Mouse (Mus musculus) urinary bladder, adult 18-20 months (tissue): ENCODE results near the gene Oser1.
"Not testable (repeated sequence)": the region's sequence is repeated elsewhere in the genome, so short reads cannot be mapped to it uniquely, and the experiment has no call there.

ENCODE experiments used
- DNase-seq, 2 experiments: peaks; one replicate each; pipeline ENCODE4 v3.0.0; 2022; ENCODE audit warnings: low spot score in 2 of 2, mixed read lengths in 2 of 2

Gene Oser1

GRCm38 (mm10) chr2:163443543-163443942, 19.0 kb upstream of the Oser1 start:
- DNase-seq, result no peak

GRCm38 (mm10) chr2:163439488-163439887, 15.0 kb upstream of the Oser1 start:
- DNase-seq, result no peak

- DNase-seq, result peak in 1 of 2 experiments; percentile 28
Measured at GRCm38 (mm10) chr2:163438619-163439451, 14.3 kb upstream of the Oser1 start.

GRCm38 (mm10) chr2:163438246-163438618, 13.7 kb upstream of the Oser1 start, which contains the start of gene Gdap1l1:
Gdap1l1 (plus strand) TSS chr2:163438476.
- DNase-seq, result no peak

GRCm38 (mm10) chr2:163437800-163438199, 13.3 kb upstream of the Oser1 start:
- DNase-seq, result no peak

- DNase-seq, result no peak
Measured at GRCm38 (mm10) chr2:163433971-163434370, 9.5 kb upstream of the Oser1 start.

GRCm38 (mm10) chr2:163431289-163431688, 6.8 kb upstream of the Oser1 start:
- DNase-seq, result no peak

- DNase-seq, result no peak
Measured at GRCm38 (mm10) chr2:163428346-163429011, 4.0 kb upstream of the Oser1 start.

- DNase-seq, result no peak
Measured at GRCm38 (mm10) chr2:163422895-163423660, 1.4 kb downstream of the Oser1 start.

- DNase-seq, result no peak
Measured at GRCm38 (mm10) chr2:163420366-163420886, 4.1 kb downstream of the Oser1 start.

GRCm38 (mm10) chr2:163419346-163420045, 5.0 kb downstream of the Oser1 start:
- DNase-seq, result peak; percentile 98 to 100

- peak in 1 of 2 experiments; percentile 13 for DNase-seq
Measured at GRCm38 (mm10) chr2:163418841-163419345, 5.6 kb downstream of the Oser1 start.

GRCm38 (mm10) chr2:163417830-163418229, 6.7 kb downstream of the Oser1 start:
- DNase-seq, result no peak

GRCm38 (mm10) chr2:163417026-163417425, 7.5 kb downstream of the Oser1 start:
- no peak for DNase-seq

- no peak for DNase-seq
Measured at GRCm38 (mm10) chr2:163412846-163413590, 11.5 kb downstream of the Oser1 start.

- DNase-seq, result no peak
Measured at GRCm38 (mm10) chr2:163412419-163412818, 12.1 kb downstream of the Oser1 start.

- no peak for DNase-seq
Measured at GRCm38 (mm10) chr2:163411840-163412239, 12.7 kb downstream of the Oser1 start.

- DNase-seq, result not testable (repeated sequence)
Measured at GRCm38 (mm10) chr2:163411344-163411743, 13.2 kb downstream of the Oser1 start.

- no peak for DNase-seq
Measured at GRCm38 (mm10) chr2:163410211-163410610, 14.3 kb downstream of the Oser1 start.

GRCm38 (mm10) chr2:163404037-163404815, 20.3 kb downstream of the Oser1 start:
- no peak for DNase-seq
